Comparison of ENCODE assay signal across 13 mouse cellular contexts in genomic region chr11:80802706-80803105, GRCm38 (mm10). TPM values are rescaled to one million over a fixed set of nuclear protein-coding genes. Genes with fewer than 3 reads are reported as not detected.
A peak's percentile ranks its signal among the peaks of the same experiment; 100 is the strongest.
DNase-seq lines count a peak whose midpoint lies in the region; ATAC-seq and TF ChIP-seq lines count a peak whose summit lies in the region.
"Had no signal": no experiment of that assay in that cellular context is flagged by ENCODE, and none has a peak within 500 bp of the region (broad histone marks: within the 10 kb centered on the region; RNA-seq: fewer than 3 reads in every experiment).

No protein-coding gene starts in this region.

- H3K27me3 ChIP-seq in lung, embryonic 16.5 days (ENCODE audit: control insufficient read depth, insufficient read depth, low read depth, low read length), result no peaks in the 10 kb centered on the region
- H3K27me3 ChIP-seq: embryonic facial prominence, embryonic 12.5 days; neural tube, embryonic 13.5 days had no signal

- H3K27ac ChIP-seq in gastrocnemius, adult 2 months, result peak overlapping the region; percentile 67
- peak overlapping the region; percentile 47 for H3K27ac ChIP-seq in lung, embryonic 16.5 days (ENCODE audit: low read length)
- H3K27ac ChIP-seq: embryonic facial prominence, embryonic 12.5 days; hindbrain, embryonic 14.5 days; neural tube, embryonic 13.5 days had no signal

- H3K4me3 ChIP-seq in gastrocnemius, adult 2 months, result no peak overlapping the region
- H3K4me3 ChIP-seq in lung, embryonic 16.5 days (ENCODE audit: low read length), result no peak overlapping the region
- H3K4me3 ChIP-seq: embryonic facial prominence, embryonic 12.5 days; megakaryocyte, embryonic 14.5 days; neural tube, embryonic 13.5 days had no signal

- TF ChIP-seq CTCF in gastrocnemius, adult 2 months (IDR thresholded peaks at IDR 0.05), result no peak

- ATAC-seq in lung, embryonic 16.5 days (ENCODE audit: low read depth), result peak; percentile 62; the same call in 1 of the 2 replicates

- H3K4me1 ChIP-seq in lung, embryonic 16.5 days (replicated peaks; ENCODE audit: control insufficient read depth, insufficient read depth, low read length), result peaks cover 5% of the 10 kb centered on the region
- H3K4me1 ChIP-seq: embryonic facial prominence, embryonic 12.5 days; neural tube, embryonic 13.5 days had no signal

- H3K9me3 ChIP-seq in lung, embryonic 16.5 days (ENCODE audit: control insufficient read depth, low read length), result no peaks in the 10 kb centered on the region
- H3K9me3 ChIP-seq: embryonic facial prominence, embryonic 12.5 days had no signal

- DNase-seq in gastrocnemius, adult 2 months, result peak; percentile 51
- DNase-seq in gastrocnemius, postnatal 10 days, result no peak
- DNase-seq in heart, adult 8-10 months (ENCODE audit: low spot score), result peak; percentile 50
- DNase-seq in kidney, adult 18-20 months, result peak; percentile 43
- no peak for DNase-seq in right cerebral cortex, adult 18-20 months
- no peak for DNase-seq in spleen, postnatal 14 days (ENCODE audit: low spot score in 2 of 2)
- DNase-seq in cerebellum, postnatal 4 days (ENCODE audit: low spot score in 2 of 2), result no peak

- 28% methylated on average over 3 of the region's 3 CpGs for WGBS in lung, embryonic 16.5 days

- no peak overlapping the region; the same call in 1 of the 2 replicates for H3K9ac ChIP-seq in lung, embryonic 16.5 days (ENCODE audit: low read length)
- H3K9ac ChIP-seq: embryonic facial prominence, embryonic 12.5 days; hindbrain, embryonic 14.5 days; neural tube, embryonic 13.5 days had no signal

- intact Hi-C loops in gastrocnemius, adult 2 months (cut with DNase I), result no loop called here

- H3K4me2 ChIP-seq in lung, embryonic 16.5 days (ENCODE audit: low read depth, low read length), result no peak overlapping the region
- H3K4me2 ChIP-seq: embryonic facial prominence, embryonic 12.5 days; hindbrain, embryonic 14.5 days; neural tube, embryonic 13.5 days had no signal

- H3K36me3 ChIP-seq in lung, embryonic 16.5 days (ENCODE audit: control insufficient read depth, insufficient read depth, low read length), result no peaks in the 10 kb centered on the region
- H3K36me3 ChIP-seq: embryonic facial prominence, embryonic 12.5 days; neural tube, embryonic 13.5 days had no signal

RNA-seq across cellular contexts. Expression of gene Tmem98, which starts 7.3 kb away (rescaled TPM):
- 1 to 10 TPM in 1 of 2 experiments, under 1 TPM in 1; 0.87 to 1.3 TPM for total RNA-seq in gastrocnemius, adult 2 months (2021)
- 1 to 10 TPM; 8.6 to 9.1 TPM for total RNA-seq in gastrocnemius, postnatal 10 days (2021)
- 10 to 100 TPM; 12.3 to 14.2 (median 12.8) TPM for total RNA-seq in heart, adult 8-10 months (2022)
- polyA plus RNA-seq in lung, embryonic 16.5 days (2015; fragmentation: Nextera tagmentation; extraction: Ambion mirVana), result 119 and 123 TPM in 2 replicates

RNA-seq across cellular contexts. Expression of gene Myo1d, which starts 22.9 kb away (rescaled TPM):
- total RNA-seq in gastrocnemius, adult 2 months (2021), result 1 to 10 TPM; 2.7 to 5.3 TPM
- 10 to 100 TPM in 1 of 2 experiments, 1 to 10 TPM in 1; 6.6 to 12.5 TPM for total RNA-seq in gastrocnemius, postnatal 10 days (2021)
- total RNA-seq in heart, adult 8-10 months (2022), result 10 to 100 TPM in 1 of 4 experiments, 1 to 10 TPM in 3; 7.4 to 10.4 (median 9.5) TPM
- 21.0 and 21.7 TPM in 2 replicates for polyA plus RNA-seq in lung, embryonic 16.5 days (2015; fragmentation: Nextera tagmentation; extraction: Ambion mirVana)

RNA-seq across cellular contexts. Expression of gene Spaca3, which starts 55.5 kb away (rescaled TPM):
- total RNA-seq in gastrocnemius, adult 2 months (2021), result not detected
- total RNA-seq in gastrocnemius, postnatal 10 days (2021), result not detected
- not detected for total RNA-seq in heart, adult 8-10 months (2022)
- not detected in 2 replicates for polyA plus RNA-seq in lung, embryonic 16.5 days (2015; fragmentation: Nextera tagmentation; extraction: Ambion mirVana)
- total RNA-seq: left cerebral cortex, adult 8-10 months had no signal
- polyA plus RNA-seq: embryonic facial prominence, embryonic 12.5 days; hindbrain, embryonic 14.5 days; neural tube, embryonic 13.5 days had no signal

Comparison
In these comparisons a context has a peak if more than half of its experiments do, and no peak if none do; other contexts are left out.
1. DNase-seq: peak in gastrocnemius, adult 2 months (single experiment), heart, adult 8-10 months (single experiment) and kidney, adult 18-20 months (single experiment); none in gastrocnemius, postnatal 10 days (single experiment), right cerebral cortex, adult 18-20 months (single experiment), spleen, postnatal 14 days (0 of 2) and cerebellum, postnatal 4 days (0 of 2).
2. RNA of gene Tmem98, which starts 7.3 kb away (total RNA-seq): 12.3 to 14.2 TPM in heart, adult 8-10 months and 8.6 to 9.1 TPM in gastrocnemius, postnatal 10 days; 0.87 to 1.3 TPM in gastrocnemius, adult 2 months; every median in the first group is over 4 times any median in the second.